Mouse (Mus musculus) spleen, adult 2 months (tissue): Measurements from ENCODE around the gene C3ar1. TPM values are rescaled to one million over a fixed set of nuclear protein-coding genes. Genes with fewer than 3 reads are reported as not detected.

Source experiments
- DNase-seq, 2 experiments: peaks; one replicate each; pipeline versions ENCODE4 v3.0.0 to v3.0.0-alpha.2; 2012 to 2021; ENCODE audit warnings: low spot score in 2 of 2, low read depth in 1 of 2
- H3K27ac ChIP-seq: fragments of 200-500 bp; 2 replicates; pipeline ENCODE4 v1.5.1; 2012; ENCODE audit warnings: low read length, inconsistent platforms; ENCODE audit not compliant: insufficient read depth
- H3K27me3 ChIP-seq: fragments of 200-500 bp; 2 replicates; pipeline ENCODE4 v1.6.1; 2012; ENCODE audit warnings: mild to moderate bottlenecking, moderate library complexity, low read length, inconsistent platforms; ENCODE audit not compliant: control insufficient read depth, insufficient read depth
- H3K36me3 ChIP-seq: fragments of 200-500 bp; 2 replicates; pipeline ENCODE4 v1.6.1; 2012; ENCODE audit warnings: mild to moderate bottlenecking, low read length, inconsistent platforms; ENCODE audit not compliant: control insufficient read depth, insufficient read depth
- H3K4me1 ChIP-seq: fragments of 200-500 bp; 2 replicates; pipeline ENCODE4 v1.6.1; 2011; ENCODE audit warnings: inconsistent platforms; ENCODE audit not compliant: control insufficient read depth, insufficient read depth, insufficient read length
- H3K4me3 ChIP-seq: fragments of 200-500 bp; 2 replicates; pipeline ENCODE4 v1.5.1; 2011; ENCODE audit warnings: mild to moderate bottlenecking, inconsistent platforms; ENCODE audit not compliant: insufficient read depth, insufficient read length; ENCODE audit errors: extremely low read depth
- CTCF ChIP-seq: fragments of 200-500 bp; IDR thresholded peaks from 2 replicates; pipeline ENCODE4 v1.5.1; 2011; ENCODE audit warnings: mild to moderate bottlenecking, inconsistent platforms; ENCODE audit not compliant: insufficient read depth, insufficient read length, insufficient replicate concordance; ENCODE audit errors: extremely low read depth
- POLR2A ChIP-seq: fragments of 200-500 bp; IDR thresholded peaks from 2 replicates; pipeline ENCODE4 v1.6.1; 2011; ENCODE audit warnings: low read depth, low read length, inconsistent platforms
- WGBS: fragments of 180-500 bp; shearing (Covaris S2); methylation state at CpG from one replicate; pipeline ENCODE4 v1.1.7; 2018; 5-methylcytosine and 5-hydroxymethylcytosine counted together
- polyA plus RNA-seq: library from polyadenylated mRNA; depleted of rRNA; stranded (reverse); fragments of >200 nt; gene quantifications from 2 replicates; pipeline ENCODE4 v1.2.3, GENCODE M21; 2012

C3ar1 gene
- polyA plus RNA-seq, 1 experiment, result 0.33 TPM

DNA sequence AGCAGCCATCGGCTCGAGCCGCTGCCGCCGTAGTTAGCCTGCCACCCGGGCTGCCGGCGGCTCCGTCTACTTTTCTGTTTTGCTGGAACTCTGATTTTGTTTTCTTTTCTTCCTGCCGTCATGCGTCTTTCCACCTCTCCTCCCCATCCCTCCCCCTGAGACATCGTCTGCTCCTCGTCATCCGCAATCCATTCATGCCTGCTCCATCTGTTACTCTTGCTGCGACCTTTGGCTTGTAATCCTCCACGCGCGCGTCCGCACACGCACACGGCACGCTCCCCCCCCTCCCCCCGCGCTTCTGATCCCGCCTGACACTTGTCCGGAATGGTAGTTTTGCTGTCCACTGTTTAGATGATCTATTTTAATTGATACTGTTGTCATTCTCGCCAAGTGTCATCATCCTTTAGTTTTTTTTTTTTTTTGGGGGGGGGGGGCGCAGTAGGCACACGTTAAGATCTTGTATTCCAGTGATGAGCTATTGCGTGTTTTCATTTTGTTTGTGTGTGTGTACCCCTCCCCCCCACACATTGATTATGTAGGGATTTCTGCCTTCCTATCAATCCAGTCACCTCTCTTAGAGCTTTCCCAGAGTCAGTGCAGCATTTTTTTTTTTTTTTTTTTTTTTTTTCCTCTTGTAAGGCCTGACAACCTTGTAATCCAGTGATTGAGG lies 18.9 kb upstream of the C3ar1 start:
- no peaks in the 10 kb centered on the region; the same call in 1 of the 2 replicates for H3K27me3 ChIP-seq
- H3K4me3 ChIP-seq, result peak overlapping the region; percentile 90
- peaks cover 11% of the 10 kb centered on the region for H3K4me1 ChIP-seq
- WGBS, result under 1% methylated on average over 31 of the region's 31 CpGs
- TF ChIP-seq CTCF, result no peak
- no peak for TF ChIP-seq POLR2A
- H3K27ac ChIP-seq, result peak overlapping the region; percentile 80
- no peak for DNase-seq
- H3K36me3 ChIP-seq, result peaks cover 5% of the 10 kb centered on the region; the same call in 1 of the 2 replicates

- H3K4me3 ChIP-seq, result peak within 1 kb of the TSS; percentile 90
- peaks cover 4% of the 10 kb centered on the region; the same call in 1 of the 2 replicates for H3K36me3 ChIP-seq
- peak; percentile 94 to 96 for DNase-seq
- TF ChIP-seq CTCF, result peak; percentile 77
- TF ChIP-seq POLR2A, result peak; percentile 78
- WGBS, result 6% methylated on average over 43 of the region's 43 CpGs
- H3K4me1 ChIP-seq, result peaks cover 11% of the 10 kb centered on the region
- peak within 1 kb of the TSS; percentile 80 for H3K27ac ChIP-seq
- H3K27me3 ChIP-seq, result no peaks in the 10 kb centered on the region; the same call in 1 of the 2 replicates
Measured at GRCm38 (mm10) chr6:122873871-122874719, 18.1 kb upstream of the C3ar1 start, which contains the start of gene Necap1. TSS of gene Necap1 (plus strand) at chr6:122874474.

DNA sequence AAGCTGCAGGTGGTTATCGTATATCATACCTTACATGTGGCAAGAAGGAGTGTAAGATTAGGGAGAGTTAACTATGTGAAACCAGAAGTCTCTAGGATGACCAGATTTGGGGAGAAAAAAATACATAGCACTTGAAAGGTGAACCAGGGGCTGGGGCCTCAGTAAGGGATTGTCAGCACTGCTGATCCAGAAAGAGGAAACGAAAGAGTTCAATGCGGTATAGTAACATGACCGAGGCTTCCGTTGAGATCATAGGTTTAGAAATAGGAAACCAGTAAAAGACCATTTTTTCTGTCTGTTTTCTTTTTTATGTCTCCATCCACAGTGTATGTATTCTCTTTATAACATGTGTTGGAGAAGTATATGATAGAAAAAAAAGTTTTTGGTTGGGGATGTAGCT lies 16.8 kb upstream of the C3ar1 start:
- WGBS, result 11% methylated on average over 5 of the region's 5 CpGs
- H3K27ac ChIP-seq, result peak overlapping the region; percentile 72; the same call in 1 of the 2 replicates

DNA sequence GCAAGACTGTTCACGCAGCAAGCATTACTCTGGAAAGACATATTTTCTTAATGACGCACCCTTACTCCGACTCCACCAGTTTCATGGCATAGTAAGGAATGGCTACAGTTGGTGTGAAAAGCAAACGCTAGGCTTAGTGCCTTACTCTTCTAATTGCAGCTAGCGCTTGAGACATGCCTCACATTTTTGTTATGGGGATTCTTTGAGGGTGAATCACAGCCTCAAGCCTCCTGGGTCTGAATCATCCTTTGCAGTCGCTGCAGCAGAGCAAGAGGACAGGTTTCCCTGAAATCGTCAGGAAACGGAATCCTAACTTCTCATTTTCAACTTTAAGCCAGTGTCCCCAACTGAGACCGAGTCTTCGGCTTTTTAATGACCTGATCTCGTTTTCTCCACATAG lies 13.9 kb upstream of the C3ar1 start:
- no peak for DNase-seq
- Histone ChIP-seq H3K4me3 (no peak overlapping the region), H3K27ac (no peak overlapping the region), H3K27me3 (no peaks in the 10 kb centered on the region; the same call in 1 of the 2 replicates), H3K4me1 (peaks cover 9% of the 10 kb centered on the region), H3K36me3 (no peaks in the 10 kb centered on the region)
- no peak for TF ChIP-seq POLR2A
- WGBS, result 89% methylated on average over 11 of the region's 11 CpGs

More for the DNA sequence above, 16.8 kb upstream of the C3ar1 start:
- Histone ChIP-seq H3K27me3 (no peaks in the 10 kb centered on the region; the same call in 1 of the 2 replicates), H3K4me1 (peaks cover 11% of the 10 kb centered on the region), H3K4me3 (no peak overlapping the region), H3K36me3 (0 out of 2 replicates have a peak, but pooled peaks cover 1% of the 10 kb centered on the region)
- DNase-seq, result peak; percentile 54 to 90
- TF ChIP-seq CTCF (no peak), POLR2A (no peak)

DNA sequence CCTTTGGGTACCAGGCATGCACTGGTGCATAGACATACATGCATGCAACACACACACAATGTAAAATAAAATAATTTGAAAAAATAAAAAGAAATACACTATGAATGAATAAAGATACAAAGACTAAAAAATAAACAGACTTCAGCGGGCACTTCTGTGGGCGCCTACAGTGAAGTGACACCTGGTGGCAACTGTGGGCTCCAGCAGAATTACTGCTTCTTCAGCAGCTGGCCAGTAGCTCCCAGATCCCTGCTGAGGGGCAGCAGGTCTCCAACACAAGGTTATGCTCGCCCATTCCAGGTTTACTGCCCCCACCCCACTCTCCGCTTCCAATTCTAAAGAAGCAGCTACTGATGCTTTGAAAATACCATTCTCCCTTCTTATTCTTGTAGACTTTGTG lies 12.0 kb upstream of the C3ar1 start:
- Histone ChIP-seq H3K27me3 (no peaks in the 10 kb centered on the region), H3K36me3 (no peaks in the 10 kb centered on the region), H3K4me1 (peaks cover 5% of the 10 kb centered on the region), H3K4me3 (no peak overlapping the region), H3K27ac (no peak overlapping the region)
- WGBS, result 66% methylated on average over 4 of the region's 4 CpGs
- peak in 1 of 2 experiments; percentile 17 for DNase-seq
- TF ChIP-seq POLR2A (no peak), CTCF (peak; percentile 50; the same call in 1 of the 2 replicates)

- Histone ChIP-seq H3K4me1 (no peaks in the 10 kb centered on the region), H3K27me3 (no peaks in the 10 kb centered on the region), H3K36me3 (no peaks in the 10 kb centered on the region), H3K27ac (no peak overlapping the region), H3K4me3 (no peak overlapping the region)
- DNase-seq, result no peak
- 83% methylated on average over 1 of the region's 1 CpGs for WGBS
- TF ChIP-seq POLR2A, result no peak
- no peak for TF ChIP-seq CTCF
Measured at GRCm38 (mm10) chr6:122862871-122863270, 6.9 kb upstream of the C3ar1 start.
